Mouse (Mus musculus) layer of hippocampus, postnatal 25 days (tissue): ENCODE results near the gene Slc39a1. TPM values are rescaled to one million over a fixed set of nuclear protein-coding genes. Genes with fewer than 3 reads are reported as not detected.

Experiments
- DNase-seq, 2 experiments: peaks; one replicate each; pipeline ENCODE4 v3.0.0; 2022; ENCODE audit warnings: mixed read lengths in 2 of 2, low spot score in 1 of 2; ENCODE audit errors: extremely low spot score in 1 of 2
- total RNA-seq, 2 experiments: library from RNA; stranded (reverse); gene quantifications; 2 replicates each; pipeline ENCODE4 v1.2.3; 2021

The Slc39a1 gene
- 10 to 100 TPM; 49.9 to 51.1 TPM for total RNA-seq

- DNase-seq = peak; percentile 77 to 80
Measured at GRCm38 (mm10) chr3:90247960-90248745, at the start of gene Slc39a1. Gene Slc39a1, plus strand, starts transcription at chr3:90248172.

- no peak for DNase-seq
Measured at GRCm38 (mm10) chr3:90202884-90203283, 45.1 kb upstream of the Slc39a1 start.

- no peak for DNase-seq
Measured at GRCm38 (mm10) chr3:90203619-90204018, 44.4 kb upstream of the Slc39a1 start.

GRCm38 (mm10) chr3:90204582-90204981, 43.4 kb upstream of the Slc39a1 start:
- no peak for DNase-seq

GRCm38 (mm10) chr3:90208662-90209061, 39.3 kb upstream of the Slc39a1 start:
- no peak for DNase-seq

GRCm38 (mm10) chr3:90209908-90210566, 37.9 kb upstream of the Slc39a1 start:
- DNase-seq = no peak

- no peak for DNase-seq
Measured at GRCm38 (mm10) chr3:90211475-90212398, 36.2 kb upstream of the Slc39a1 start.

GRCm38 (mm10) chr3:90212723-90213122, 35.2 kb upstream of the Slc39a1 start:
- no peak for DNase-seq

- DNase-seq = peak; percentile 77 to 86
Measured at GRCm38 (mm10) chr3:90213377-90213866, 34.5 kb upstream of the Slc39a1 start, which contains the start of the genes Rps27 and Rab13. Gene Rps27, minus strand, starts transcription at chr3:90213651. Gene Rab13, plus strand, starts transcription at chr3:90213695.

GRCm38 (mm10) chr3:90213956-90214684, 33.9 kb upstream of the Slc39a1 start:
- DNase-seq = no peak

GRCm38 (mm10) chr3:90215825-90216380, 32.1 kb upstream of the Slc39a1 start:
- DNase-seq = no peak

- peak; percentile 15 to 65 for DNase-seq
Measured at GRCm38 (mm10) chr3:90220088-90220487, 27.9 kb upstream of the Slc39a1 start.

- peak; percentile 18 to 35 for DNase-seq
Measured at GRCm38 (mm10) chr3:90220531-90220951, 27.4 kb upstream of the Slc39a1 start.

GRCm38 (mm10) chr3:90221123-90221522, 26.8 kb upstream of the Slc39a1 start:
- no peak for DNase-seq

- no peak for DNase-seq
Measured at GRCm38 (mm10) chr3:90222455-90222854, 25.5 kb upstream of the Slc39a1 start.

GRCm38 (mm10) chr3:90222941-90223340, 25.0 kb upstream of the Slc39a1 start:
- DNase-seq = no peak

- DNase-seq = no peak
Measured at GRCm38 (mm10) chr3:90224331-90224730, 23.6 kb upstream of the Slc39a1 start.

GRCm38 (mm10) chr3:90231075-90231474, 16.9 kb upstream of the Slc39a1 start:
- no peak for DNase-seq
